Mouse (Mus musculus): ENCODE data around the gene Cacnb1. TPM values are rescaled to one million over a fixed set of nuclear protein-coding genes. Genes with fewer than 3 reads are reported as not detected.

The Cacnb1 gene
- polyA plus RNA-seq, 2 experiments = 0.38 TPM; not detected in 1

DNA sequence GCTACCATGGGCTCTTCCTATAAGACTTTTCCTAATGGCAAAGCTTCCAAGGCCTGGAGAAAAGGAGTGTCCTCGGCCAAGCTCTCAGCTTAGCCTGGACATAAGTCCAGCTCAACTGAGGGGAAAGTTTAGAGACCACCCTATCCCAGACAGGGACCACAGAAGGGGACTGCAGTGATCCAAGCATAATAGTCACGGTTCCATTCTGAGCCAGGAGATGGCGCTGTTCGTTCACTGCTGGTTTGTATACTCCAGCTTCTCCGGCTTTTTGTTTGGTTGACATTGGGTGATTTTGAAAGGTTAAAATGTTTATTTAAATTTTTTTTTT, 8.6 kb upstream of the Cacnb1 start:
- TF ChIP-seq EP300 (IDR thresholded peaks at IDR 0.05; ENCODE audit: low read depth) (no peak), CTCF (IDR thresholded peaks at IDR 0.05; ENCODE audit: low read depth) (peak; percentile 88)
- ATAC-seq (ENCODE audit: insufficient read depth) (no peak), DNase-seq (ENCODE audit: low read depth in 3 of 3, low spot score in 3 of 3) (peak; percentile 37 to 47 (median 41))
- Histone ChIP-seq H3K27ac (no peak overlapping the region), H3K27me3 (ENCODE audit: control insufficient read depth, insufficient read depth, low read length) (peaks cover 17% of the 10 kb centered on the region), H3K4me3 (ENCODE audit: insufficient read depth in 1 of 2, low read depth in 2 of 2, low read length in 2 of 2) (no peak overlapping the region), H3K9me3 (ENCODE audit: control insufficient read depth, low read length) (no peaks in the 10 kb centered on the region), H3K9ac (replicated peaks) (no peak overlapping the region), H3K36me3 (replicated peaks; ENCODE audit: control insufficient read depth, insufficient read depth, low read depth) (peaks cover 35% of the 10 kb centered on the region), H3K4me1 (replicated peaks; ENCODE audit: control insufficient read depth in 2 of 2, insufficient read depth in 2 of 2, low read length in 1 of 2) (no peaks in the 10 kb centered on the region; a peak in 1 of 4 replicates), H3K4me2 (ENCODE audit: low read depth) (no peak overlapping the region)
- 12% methylated on average over 5 of the region's 5 CpGs for WGBS (ENCODE audit: insufficient replicate concordance)

DNA sequence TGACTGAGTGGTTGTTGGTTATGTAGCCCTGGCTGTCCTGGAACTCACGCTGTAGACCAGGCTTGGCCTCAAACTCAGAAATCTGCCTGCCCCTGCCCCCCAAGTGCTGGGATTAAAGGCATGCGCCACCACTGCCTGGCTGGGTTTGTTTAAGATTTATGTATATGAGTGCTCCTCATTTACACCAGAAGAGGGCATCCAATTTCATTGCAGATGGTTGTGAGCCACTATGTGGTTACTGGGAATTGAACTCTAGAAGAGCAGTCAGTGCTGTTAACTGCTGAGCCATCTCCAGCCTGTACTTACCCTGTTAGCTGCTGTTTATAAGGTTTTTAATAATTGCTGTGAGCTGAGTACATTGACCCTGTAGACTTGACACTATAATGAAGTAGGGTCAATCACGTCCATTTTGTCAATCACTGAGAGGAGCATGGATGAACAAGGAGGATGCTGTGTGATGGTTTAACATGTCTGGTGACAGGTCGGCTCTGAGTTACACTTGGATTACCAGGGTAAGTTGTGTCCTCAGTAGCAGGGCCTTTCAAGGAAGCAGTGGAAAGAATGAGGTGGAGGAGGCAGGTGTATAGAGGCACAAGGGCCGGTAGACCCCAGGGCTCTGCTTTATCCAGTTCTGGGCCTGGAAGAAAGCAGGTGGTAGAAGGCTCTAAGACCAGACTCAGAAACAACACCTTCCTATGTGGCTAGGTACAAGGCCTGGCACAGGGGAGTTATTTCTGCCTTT, 8.0 kb upstream of the Cacnb1 start:
- no peak overlapping the region for H3K27ac ChIP-seq
- TF ChIP-seq EP300 (IDR thresholded peaks at IDR 0.05; ENCODE audit: low read depth) (no peak), CTCF (IDR thresholded peaks at IDR 0.05; ENCODE audit: low read depth) (peak; percentile 22; the same call in 1 of the 2 replicates)
- H3K4me1 ChIP-seq (replicated peaks; ENCODE audit: control insufficient read depth in 2 of 2, insufficient read depth in 2 of 2, low read length in 1 of 2) = peaks cover 3% of the 10 kb centered on the region in 2 experiments; a peak in 3 of 4 replicates
- 52% methylated on average over 5 of the region's 5 CpGs for WGBS (ENCODE audit: insufficient replicate concordance)
- H3K9me3 ChIP-seq (ENCODE audit: control insufficient read depth, low read length) = no peaks in the 10 kb centered on the region
- no peak overlapping the region for H3K9ac ChIP-seq (replicated peaks)
- no peak overlapping the region for H3K4me3 ChIP-seq (ENCODE audit: insufficient read depth in 1 of 2, low read depth in 2 of 2, low read length in 2 of 2)
- no peak overlapping the region for H3K4me2 ChIP-seq (ENCODE audit: low read depth)
- peaks cover 35% of the 10 kb centered on the region for H3K36me3 ChIP-seq (replicated peaks; ENCODE audit: control insufficient read depth, insufficient read depth, low read depth)
- DNase-seq (ENCODE audit: low read depth in 3 of 3, low spot score in 3 of 3) (no peak), ATAC-seq (ENCODE audit: insufficient read depth) (no peak)
- peaks cover 12% of the 10 kb centered on the region for H3K27me3 ChIP-seq (ENCODE audit: control insufficient read depth, insufficient read depth, low read length)

DNA sequence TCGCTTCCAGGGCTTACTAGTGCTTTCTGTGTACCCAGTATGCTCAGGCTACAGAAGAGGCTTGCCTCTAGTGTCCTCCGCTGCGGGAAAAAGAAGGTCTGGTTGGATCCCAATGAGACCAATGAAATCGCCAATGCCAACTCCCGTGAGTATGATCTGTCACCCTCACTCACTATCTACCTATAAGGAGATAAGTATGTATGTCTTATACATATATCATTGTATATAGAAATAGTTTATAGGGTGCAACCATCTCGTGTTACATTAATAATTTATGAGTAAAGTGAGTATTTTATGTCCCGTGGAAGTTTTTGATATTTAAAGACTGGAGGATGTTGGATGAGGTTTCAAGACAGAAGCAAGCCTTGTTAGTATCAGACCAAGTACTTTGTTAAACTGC, 5.0 kb upstream of the Cacnb1 start:
- H3K36me3 ChIP-seq (replicated peaks; ENCODE audit: control insufficient read depth, insufficient read depth, low read depth) = peaks cover 35% of the 10 kb centered on the region
- 9% methylated on average over 7 of the region's 7 CpGs for WGBS (ENCODE audit: insufficient replicate concordance)
- H3K27me3 ChIP-seq (ENCODE audit: control insufficient read depth, insufficient read depth, low read length) = peaks cover 3% of the 10 kb centered on the region; the same call in 1 of the 2 replicates
- DNase-seq (ENCODE audit: low read depth in 3 of 3, low spot score in 3 of 3) (no peak), ATAC-seq (ENCODE audit: insufficient read depth) (no peak)
- H3K27ac ChIP-seq = peak overlapping the region; percentile 16
- peak overlapping the region; percentile 81 to 83 for H3K4me3 ChIP-seq (ENCODE audit: insufficient read depth in 1 of 2, low read depth in 2 of 2, low read length in 2 of 2)
- no peaks in the 10 kb centered on the region for H3K9me3 ChIP-seq (ENCODE audit: control insufficient read depth, low read length)
- no peak for TF ChIP-seq EP300 (IDR thresholded peaks at IDR 0.05; ENCODE audit: low read depth)
- TF ChIP-seq CTCF (IDR thresholded peaks at IDR 0.05; ENCODE audit: low read depth) = no peak
- peak overlapping the region; percentile 88 for H3K9ac ChIP-seq (replicated peaks)
- H3K4me1 ChIP-seq (replicated peaks; ENCODE audit: control insufficient read depth in 2 of 2, insufficient read depth in 2 of 2, low read length in 1 of 2) = peaks cover 6 to 7% of the 10 kb centered on the region in 2 experiments
- peak overlapping the region; percentile 80 for H3K4me2 ChIP-seq (ENCODE audit: low read depth)

DNA sequence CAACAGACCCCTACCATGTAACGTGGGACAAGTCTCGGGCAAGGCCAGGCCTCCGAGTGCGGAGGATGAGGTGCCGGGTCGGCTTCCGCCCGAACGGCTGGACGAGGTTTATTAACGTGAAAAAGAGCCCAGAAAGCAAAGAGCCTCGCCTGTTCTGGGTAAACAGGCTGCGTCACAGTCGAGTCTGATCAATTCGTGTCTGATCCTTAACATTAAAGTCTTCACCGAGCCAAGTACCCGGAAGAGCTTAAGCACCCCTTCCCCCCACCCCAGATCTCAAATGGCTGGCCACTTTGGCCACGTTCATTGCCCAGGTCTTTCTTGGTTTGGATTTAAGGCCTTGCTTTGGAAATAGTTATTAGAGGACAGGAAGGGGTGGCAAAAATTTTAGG, 4.5 kb upstream of the Cacnb1 start:
- peaks cover 35% of the 10 kb centered on the region for H3K36me3 ChIP-seq (replicated peaks; ENCODE audit: control insufficient read depth, insufficient read depth, low read depth)
- WGBS (ENCODE audit: insufficient replicate concordance) = 0% methylated on average over 18 of the region's 18 CpGs
- H3K9ac ChIP-seq (replicated peaks) = peak overlapping the region; percentile 88
- no peak for DNase-seq (ENCODE audit: low read depth in 3 of 3, low spot score in 3 of 3)
- no peak for ATAC-seq (ENCODE audit: insufficient read depth)
- peak overlapping the region; percentile 80 for H3K4me2 ChIP-seq (ENCODE audit: low read depth)
- peaks cover 6 to 7% of the 10 kb centered on the region in 2 experiments for H3K4me1 ChIP-seq (replicated peaks; ENCODE audit: control insufficient read depth in 2 of 2, insufficient read depth in 2 of 2, low read length in 1 of 2)
- peak overlapping the region; percentile 16 for H3K27ac ChIP-seq
- no peaks in the 10 kb centered on the region for H3K9me3 ChIP-seq (ENCODE audit: control insufficient read depth, low read length)
- TF ChIP-seq EP300 (IDR thresholded peaks at IDR 0.05; ENCODE audit: low read depth) (no peak), CTCF (IDR thresholded peaks at IDR 0.05; ENCODE audit: low read depth) (no peak)
- peak overlapping the region; percentile 81 to 83 for H3K4me3 ChIP-seq (ENCODE audit: insufficient read depth in 1 of 2, low read depth in 2 of 2, low read length in 2 of 2)
- H3K27me3 ChIP-seq (ENCODE audit: control insufficient read depth, insufficient read depth, low read length) = peaks cover 3% of the 10 kb centered on the region; the same call in 1 of the 2 replicates

DNA sequence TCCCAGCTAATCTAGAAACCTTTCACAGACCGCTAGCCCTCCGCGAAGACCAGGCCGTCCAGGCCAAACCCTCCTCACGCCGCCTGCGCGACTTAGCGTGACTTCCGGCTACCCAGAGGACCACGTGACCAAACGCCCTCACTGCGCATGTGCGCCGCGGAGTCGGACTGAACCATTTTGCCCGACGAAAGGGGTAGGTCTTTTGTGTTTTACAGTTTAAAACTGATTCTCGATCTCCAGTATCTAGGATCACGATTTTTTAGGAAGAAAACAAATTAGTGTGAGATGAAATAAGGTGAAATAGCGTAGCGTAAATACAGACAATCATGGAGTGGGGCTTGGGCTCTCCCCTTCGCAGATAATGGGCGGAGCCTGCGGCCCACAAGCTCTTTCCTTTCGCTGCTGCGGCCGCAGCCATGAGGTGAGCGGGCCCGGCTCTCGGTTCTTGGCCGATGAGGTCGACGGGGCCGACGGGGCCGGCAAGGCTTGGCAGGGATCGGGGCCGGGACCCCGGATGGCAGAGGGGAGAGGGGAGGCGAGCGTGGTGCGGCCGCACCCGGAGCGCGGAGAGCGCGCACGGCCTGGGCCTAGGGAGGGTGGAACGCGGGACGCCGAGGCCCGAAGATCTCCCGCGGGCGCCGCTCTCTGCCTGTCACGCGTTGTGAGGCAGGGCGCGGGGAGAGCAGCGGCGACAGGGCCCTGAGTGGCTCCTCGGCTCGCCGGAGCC, 3.9 kb upstream of the Cacnb1 start, which contains the start of gene Rpl19:
Rpl19 (plus strand) TSS at position 141 of the 727 bp plus-strand sequence.
- Histone ChIP-seq H3K9me3 (ENCODE audit: control insufficient read depth, low read length) (no peaks in the 10 kb centered on the region), H3K27me3 (ENCODE audit: control insufficient read depth, insufficient read depth, low read length) (peaks cover 3% of the 10 kb centered on the region; the same call in 1 of the 2 replicates), H3K4me2 (ENCODE audit: low read depth) (peak within 1 kb of the TSS; percentile 80), H3K4me3 (ENCODE audit: insufficient read depth in 1 of 2, low read depth in 2 of 2, low read length in 2 of 2) (peak within 1 kb of the TSS; percentile 81 to 83), H3K36me3 (replicated peaks; ENCODE audit: control insufficient read depth, insufficient read depth, low read depth) (peaks cover 35% of the 10 kb centered on the region), H3K9ac (replicated peaks) (peak within 1 kb of the TSS; percentile 88), H3K27ac (peak within 1 kb of the TSS; percentile 38), H3K4me1 (replicated peaks; ENCODE audit: control insufficient read depth in 2 of 2, insufficient read depth in 2 of 2, low read length in 1 of 2) (peaks cover 6 to 7% of the 10 kb centered on the region in 2 experiments)
- peak; percentile 77 to 83 (median 81) for DNase-seq (ENCODE audit: low read depth in 3 of 3, low spot score in 3 of 3)
- TF ChIP-seq EP300 (IDR thresholded peaks at IDR 0.05; ENCODE audit: low read depth) (peak; percentile 30), CTCF (IDR thresholded peaks at IDR 0.05; ENCODE audit: low read depth) (no peak)
- under 1% methylated on average over 68 of the region's 69 CpGs for WGBS (ENCODE audit: insufficient replicate concordance)
- peak; percentile 83 for ATAC-seq (ENCODE audit: insufficient read depth)

Data from liver, embryonic 14.5 days (tissue).